Mouse (Mus musculus) neural tube, embryonic 10.5 days (tissue): Measurements from ENCODE around the gene Cab39.

Source experiments
- DNase-seq: peaks from one replicate; pipeline ENCODE4 v3.0.0-alpha.2; 2017; ENCODE audit warnings: low spot score; ENCODE audit errors: extremely low spot score

Cab39 gene

GRCm38 (mm10) chr1:85793208-85794105 lies at the start of gene Cab39:
TSS of gene Cab39 (plus strand) at chr1:85793441.
- DNase-seq: peak; percentile 85

GRCm38 (mm10) chr1:85744539-85744938 lies 48.7 kb upstream of the Cab39 start:
- DNase-seq: no peak

GRCm38 (mm10) chr1:85746511-85746910 lies 46.7 kb upstream of the Cab39 start:
- DNase-seq: no peak

- DNase-seq: no peak
Observed at GRCm38 (mm10) chr1:85749829-85750228, 43.4 kb upstream of the Cab39 start.

- DNase-seq: no peak
Observed at GRCm38 (mm10) chr1:85750650-85751049, 42.6 kb upstream of the Cab39 start.

GRCm38 (mm10) chr1:85751494-85751893 lies 41.7 kb upstream of the Cab39 start:
- DNase-seq: no peak

- DNase-seq: no peak
Observed at GRCm38 (mm10) chr1:85751932-85752680, 41.1 kb upstream of the Cab39 start.

- DNase-seq: no peak
Observed at GRCm38 (mm10) chr1:85757531-85758230, 35.6 kb upstream of the Cab39 start.

GRCm38 (mm10) chr1:85758231-85758968 lies 34.8 kb upstream of the Cab39 start:
- DNase-seq: no peak

- DNase-seq: no peak
Observed at GRCm38 (mm10) chr1:85758969-85759293, 34.3 kb upstream of the Cab39 start.

- DNase-seq: no peak
Observed at GRCm38 (mm10) chr1:85761665-85762064, 31.6 kb upstream of the Cab39 start.

GRCm38 (mm10) chr1:85763386-85763785 lies 29.9 kb upstream of the Cab39 start:
- no peak for DNase-seq

- DNase-seq: no peak
Observed at GRCm38 (mm10) chr1:85764291-85764690, 28.9 kb upstream of the Cab39 start.

GRCm38 (mm10) chr1:85766120-85766519 lies 27.1 kb upstream of the Cab39 start:
- no peak for DNase-seq

GRCm38 (mm10) chr1:85767754-85768153 lies 25.5 kb upstream of the Cab39 start:
- no peak for DNase-seq

- no peak for DNase-seq
Observed at GRCm38 (mm10) chr1:85771976-85772375, 21.3 kb upstream of the Cab39 start.

GRCm38 (mm10) chr1:85775136-85775535 lies 18.1 kb upstream of the Cab39 start:
- DNase-seq: no peak

- no peak for DNase-seq
Observed at GRCm38 (mm10) chr1:85776154-85776553, 17.1 kb upstream of the Cab39 start.

- no peak for DNase-seq
Observed at GRCm38 (mm10) chr1:85778436-85778835, 14.8 kb upstream of the Cab39 start, which contains the start of gene A630001G21Rik. TSS of gene A630001G21Rik (minus strand) at chr1:85778643.

- no peak for DNase-seq
Observed at GRCm38 (mm10) chr1:85779012-85779411, 14.2 kb upstream of the Cab39 start.
